Mouse (Mus musculus) 3134 (cell line): ENCODE results near the gene Sfi1.
A peak's percentile ranks its signal among the peaks of the same experiment; 100 is the strongest.
"Not testable (repeated sequence)": the region's sequence is repeated elsewhere in the genome, so short reads cannot be mapped to it uniquely, and the experiment has no call there.

Source experiments
- DNase-seq: peaks from one replicate; pipeline ENCODE4 v3.0.0-alpha.2; 2011; ENCODE audit warnings: low spot score; ENCODE audit not compliant: insufficient read length; ENCODE audit errors: extremely low read depth

The Sfi1 gene

GRCm38 (mm10) chr11:3193363-3193762 is at the start of gene Sfi1:
Gene Sfi1, minus strand, starts transcription at chr11:3193463.
- DNase-seq = no peak

- DNase-seq = no peak
Observed at GRCm38 (mm10) chr11:3242395-3242794, 49.1 kb upstream of the Sfi1 start.

DNA sequence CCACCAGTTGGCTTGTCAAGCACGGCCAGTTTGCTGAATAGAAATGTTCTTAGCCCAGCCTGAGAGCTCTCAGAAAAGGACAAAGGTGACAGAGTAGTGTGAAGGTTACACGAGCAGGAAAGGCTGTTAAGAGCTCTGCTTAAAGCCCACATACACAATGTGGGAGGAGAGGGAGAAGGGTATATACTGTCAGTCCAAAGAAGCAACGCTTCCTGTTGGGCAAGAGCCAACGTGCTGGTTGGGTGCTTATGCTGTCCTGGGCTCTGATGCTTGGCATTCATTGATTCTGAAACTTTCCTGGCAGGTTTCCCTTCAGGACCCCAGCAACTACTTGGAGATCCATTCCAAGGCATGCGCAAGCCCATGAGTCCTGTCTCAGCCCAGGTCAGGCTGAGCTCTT is 42.0 kb upstream of the Sfi1 start:
- DNase-seq = no peak

DNA sequence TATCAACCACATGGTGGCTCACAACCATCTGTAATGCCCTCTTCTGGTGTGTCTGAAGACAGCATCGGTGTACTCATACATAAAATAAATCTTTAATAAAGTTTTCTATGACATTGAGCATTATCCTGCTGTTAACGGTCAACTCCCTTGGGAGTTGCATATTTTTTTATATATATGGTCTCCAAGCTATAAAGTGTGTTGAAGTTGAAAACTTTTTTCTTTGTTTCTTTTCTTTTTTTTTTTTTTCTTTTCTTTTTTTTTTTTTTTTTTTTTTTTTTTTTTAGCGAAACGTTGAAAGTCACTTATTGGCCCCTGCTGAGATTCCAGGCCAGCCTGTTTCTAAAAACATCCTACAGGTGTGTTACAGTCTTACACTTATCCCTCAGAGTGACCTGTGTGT is 40.4 kb upstream of the Sfi1 start:
- DNase-seq = no peak

DNA sequence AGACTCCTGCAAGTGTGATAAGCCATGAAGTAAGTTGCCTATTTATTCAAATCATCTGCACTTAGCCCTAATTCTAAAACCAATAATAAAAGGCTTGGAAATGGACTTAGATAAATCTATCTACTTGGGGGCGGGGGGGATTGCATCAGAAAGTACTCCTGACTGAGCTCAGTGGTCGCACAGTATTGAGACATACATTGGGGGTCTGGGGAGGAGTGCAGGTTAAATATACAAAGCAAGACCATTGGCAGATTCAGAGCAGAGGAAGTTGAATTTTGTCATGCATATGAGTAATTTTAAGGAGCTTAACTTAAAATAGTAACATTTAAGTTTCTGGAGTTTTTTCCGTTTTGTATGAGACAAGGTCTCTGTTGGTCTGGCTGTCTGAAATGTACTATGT is 39.0 kb upstream of the Sfi1 start:
- no peak for DNase-seq

DNA sequence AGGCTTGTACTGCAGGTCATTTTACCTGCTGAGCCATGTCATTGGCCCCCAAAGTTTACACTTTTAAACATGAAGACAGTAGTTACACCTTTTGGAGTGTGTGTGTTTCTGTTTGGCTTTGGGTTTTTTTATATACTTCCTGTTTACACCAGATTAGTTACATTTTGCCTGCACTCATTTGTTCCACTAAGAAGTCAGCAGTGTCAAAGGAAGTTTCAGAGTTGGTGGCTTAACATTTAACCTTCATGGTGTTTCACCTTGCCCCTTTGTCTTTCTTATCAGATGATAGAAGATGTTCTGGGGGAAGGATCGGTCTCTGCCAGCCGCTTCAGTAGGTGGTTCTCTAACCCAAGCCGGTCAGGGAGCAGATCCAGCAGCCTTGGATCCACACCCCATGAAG is 33.9 kb upstream of the Sfi1 start:
- DNase-seq = no peak

- no peak for DNase-seq
Observed at GRCm38 (mm10) chr11:3223105-3223504, 29.8 kb upstream of the Sfi1 start.

DNA sequence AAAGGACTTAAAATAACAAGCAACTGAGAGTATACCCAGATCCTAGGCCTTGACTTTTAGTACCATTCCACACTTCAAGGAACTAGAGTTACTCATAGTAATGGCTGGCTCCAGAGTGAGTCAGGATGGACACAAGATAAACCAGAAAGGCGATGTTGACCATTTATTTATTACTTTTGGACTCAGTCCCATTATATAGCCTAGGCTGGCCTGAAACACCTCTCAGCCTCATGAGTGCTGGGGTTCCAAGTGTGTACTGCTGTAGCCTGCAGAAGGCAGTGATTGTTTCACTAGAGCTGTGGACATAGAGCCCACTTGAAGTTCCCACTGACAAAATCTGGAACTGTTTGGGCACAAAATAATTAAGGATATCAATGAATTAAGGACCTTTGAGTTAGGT is 19.3 kb upstream of the Sfi1 start:
- DNase-seq = no peak

DNA sequence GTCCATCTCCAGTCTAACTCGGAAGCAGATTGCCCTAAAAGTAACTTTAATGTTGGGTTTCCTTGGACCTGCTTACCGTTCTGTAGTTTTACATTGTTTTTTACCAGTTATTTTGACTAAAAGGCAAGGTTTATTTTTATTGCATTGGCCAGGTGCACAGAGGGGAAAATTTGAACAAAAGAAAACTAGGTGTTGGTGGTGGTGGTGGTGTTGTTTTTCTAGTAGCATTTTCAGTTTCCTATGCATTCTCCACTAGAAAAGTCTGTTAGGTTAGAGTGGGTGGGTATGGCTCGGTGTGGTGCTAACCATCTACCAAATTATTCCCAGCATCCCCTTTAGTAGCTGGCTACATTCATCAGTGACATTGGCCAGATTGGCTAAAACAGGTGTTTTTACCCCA is 13.5 kb upstream of the Sfi1 start:
- DNase-seq = no peak

DNA sequence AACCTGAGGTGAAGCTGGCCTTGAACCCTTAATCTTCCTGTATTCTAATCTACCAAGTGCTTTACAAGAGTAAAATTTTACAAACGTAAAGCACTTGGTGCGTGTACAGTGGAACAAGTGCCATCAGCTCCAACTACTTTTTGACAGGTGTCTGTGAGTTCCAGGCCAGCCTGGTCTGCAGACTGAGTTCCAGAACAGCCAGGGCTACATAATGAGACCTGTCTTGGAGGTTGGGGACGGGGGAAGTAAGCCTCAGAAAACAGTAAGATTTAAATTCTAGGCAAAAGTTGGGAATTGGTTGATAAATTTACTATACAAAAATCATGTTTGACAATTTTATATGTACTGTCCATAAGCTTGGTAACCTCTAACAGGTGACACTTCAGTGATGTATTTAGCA is 11.9 kb upstream of the Sfi1 start:
- DNase-seq = no peak

DNA sequence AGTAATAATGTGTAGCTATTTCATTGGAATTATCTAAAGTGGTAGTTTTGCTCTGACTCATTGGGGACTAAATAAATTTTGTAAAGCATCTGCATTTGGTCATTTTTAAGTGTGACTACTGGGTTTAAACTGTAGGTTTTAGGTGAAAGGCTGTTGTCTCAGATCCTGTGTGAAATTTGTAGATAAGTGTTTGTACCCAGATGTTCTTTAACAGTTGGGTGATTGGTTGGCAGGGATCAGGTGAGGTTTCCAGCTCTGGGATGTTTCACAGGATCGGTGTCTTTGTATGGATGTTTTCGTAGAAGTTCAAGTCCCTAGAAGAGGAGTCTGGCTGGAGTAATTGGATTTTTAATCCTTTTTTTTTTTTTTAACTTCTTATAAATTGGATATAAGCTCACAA is 10.5 kb upstream of the Sfi1 start:
- no peak for DNase-seq

DNA sequence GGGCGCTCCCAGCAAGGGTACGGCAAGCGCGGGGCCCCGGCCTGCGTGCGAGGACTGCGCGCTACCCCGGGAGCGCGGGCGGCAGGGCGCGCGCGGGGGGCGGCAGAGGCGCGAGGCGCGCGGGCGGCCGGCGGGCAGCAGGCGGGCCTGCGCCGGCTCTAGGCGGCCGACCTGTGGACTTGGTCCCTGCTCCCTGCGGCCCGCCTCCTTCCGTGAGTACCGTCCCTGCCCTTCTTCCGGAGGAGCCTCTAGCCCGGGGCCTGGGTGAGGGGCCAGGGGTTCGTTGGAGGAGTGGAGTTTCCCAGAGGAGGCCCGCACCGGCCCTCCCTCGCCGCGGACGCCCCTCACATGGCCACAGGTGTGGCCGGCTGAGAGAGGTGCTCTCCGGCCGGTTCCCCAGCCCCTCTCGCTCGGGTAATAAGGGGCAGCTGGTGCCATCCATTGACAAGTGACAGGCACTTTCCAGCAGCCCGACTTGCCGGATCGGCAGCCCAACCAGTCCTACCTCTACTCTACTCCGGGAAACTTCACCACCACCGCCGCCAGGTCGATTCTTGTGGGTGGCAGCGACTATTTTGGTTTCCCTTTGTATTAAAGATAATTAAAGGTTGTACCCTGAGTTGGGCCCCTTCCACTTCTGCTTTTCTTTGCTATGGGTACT is 9.6 kb upstream of the Sfi1 start:
- DNase-seq = peak; percentile 76

DNA sequence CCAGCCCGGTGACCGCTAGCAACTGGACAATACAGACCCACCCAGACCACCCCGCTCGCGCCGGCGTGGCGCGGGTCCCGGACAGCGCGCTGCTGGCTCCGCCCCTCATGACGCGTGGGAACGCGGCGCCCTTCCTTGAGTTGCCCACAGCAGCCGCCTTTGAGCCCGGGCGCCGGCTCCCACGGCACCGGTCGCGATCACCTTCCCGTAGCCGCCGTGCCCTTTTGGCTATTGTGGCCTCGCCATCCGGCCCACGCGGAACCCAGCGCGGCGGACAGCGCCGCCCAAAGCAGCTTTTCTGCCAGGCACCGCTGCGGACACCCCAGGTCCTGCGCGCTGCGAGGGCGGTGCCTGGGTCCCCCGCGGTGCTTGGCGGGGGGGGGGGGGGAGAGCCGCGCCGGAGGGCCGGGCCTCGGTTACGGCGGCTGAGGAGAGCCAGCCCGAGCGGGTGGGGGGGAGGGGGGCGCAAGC is 9.0 kb upstream of the Sfi1 start, which contains the start of gene Eif4enif1:
Gene Eif4enif1 (plus strand): TSS at position 162 of the 471 bp plus-strand sequence.
- DNase-seq = peak; percentile 96

DNA sequence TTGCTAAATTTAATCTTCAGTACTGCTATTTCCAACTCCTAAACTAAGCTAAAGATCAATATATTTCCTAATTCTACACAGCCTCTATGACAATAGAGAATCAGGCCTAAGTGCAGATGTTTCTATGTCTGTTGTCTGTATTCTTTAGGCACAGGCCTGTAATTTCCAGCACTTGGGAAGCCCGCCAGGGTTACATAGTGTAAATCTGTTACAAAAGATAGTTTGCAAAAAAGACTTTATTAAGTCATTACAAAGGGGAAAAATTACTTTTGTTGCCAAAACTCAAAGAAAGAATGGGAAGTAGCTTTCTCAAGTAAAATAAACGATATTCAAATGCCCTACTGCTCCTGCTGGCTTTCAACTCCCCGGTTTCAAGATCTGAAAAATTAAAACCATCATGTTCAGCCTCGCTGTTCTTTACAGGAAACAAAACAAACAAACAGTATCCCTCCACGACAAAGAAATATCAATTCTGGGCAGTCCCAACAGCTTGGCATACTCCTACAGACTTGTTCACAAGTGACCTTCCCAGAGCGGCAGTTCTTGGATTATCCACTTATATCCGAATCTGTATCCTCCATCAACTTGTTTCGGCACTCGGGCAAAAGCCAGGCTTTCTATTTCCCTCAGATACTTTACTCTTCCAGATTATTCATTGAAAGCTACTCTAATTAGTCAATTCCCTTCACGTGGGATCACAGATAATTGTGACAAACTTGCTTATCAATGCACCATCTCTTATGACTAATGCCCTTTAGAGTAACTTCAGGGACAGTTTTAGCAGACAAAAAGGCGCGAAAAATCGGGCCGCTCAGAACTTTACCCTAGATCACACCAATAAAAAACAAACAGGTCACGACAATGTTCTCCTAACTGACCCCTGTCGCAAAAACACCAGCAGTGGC is 8.3 kb upstream of the Sfi1 start:
- no peak for DNase-seq

DNA sequence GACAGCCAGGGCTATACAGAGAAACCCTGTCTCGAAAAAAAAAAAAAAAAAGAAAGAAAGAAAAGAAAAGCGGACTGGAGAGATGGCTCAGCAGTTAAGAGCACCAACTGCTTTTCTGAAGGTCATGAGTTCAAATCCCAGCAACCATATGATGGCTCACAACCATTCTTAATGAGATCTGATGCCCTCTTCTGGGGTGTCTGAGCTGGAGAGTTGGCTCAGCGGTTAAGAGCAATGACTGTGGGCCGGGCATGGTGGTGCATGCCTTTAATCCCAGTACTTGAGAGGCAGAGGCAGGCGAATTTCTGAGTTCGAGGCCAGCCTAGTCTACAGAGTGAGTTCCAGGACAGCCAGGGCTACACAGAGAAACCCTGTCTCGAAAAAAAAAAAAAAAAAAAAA is 7.4 kb upstream of the Sfi1 start:
- not testable (repeated sequence) for DNase-seq

GRCm38 (mm10) chr11:3182707-3183106 is 10.6 kb downstream of the Sfi1 start:
- not testable (repeated sequence) for DNase-seq

DNA sequence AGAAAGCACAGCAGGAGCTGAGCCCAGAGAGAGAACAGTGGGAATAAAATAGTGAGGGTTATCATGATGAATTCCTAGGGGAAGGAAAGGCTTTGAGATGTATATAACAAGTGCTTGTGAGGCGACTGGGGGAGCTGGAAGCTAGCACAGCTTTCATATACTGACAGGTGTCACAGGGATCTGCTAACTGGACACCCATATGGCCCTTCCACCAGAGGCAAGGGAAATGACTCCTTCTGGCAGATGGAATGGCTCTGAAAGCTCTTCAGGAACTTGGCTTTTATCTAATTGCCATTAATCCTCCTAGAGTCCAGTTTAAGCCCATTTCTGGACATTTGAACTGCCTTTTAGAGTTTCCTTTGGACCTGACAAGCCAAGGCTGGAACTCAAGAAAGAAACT is 11.3 kb downstream of the Sfi1 start:
- DNase-seq = not testable (repeated sequence)

- peak; percentile 52 for DNase-seq
Observed at GRCm38 (mm10) chr11:3181250-3181649, 12.0 kb downstream of the Sfi1 start.

GRCm38 (mm10) chr11:3180510-3181160 is 12.6 kb downstream of the Sfi1 start:
- not testable (repeated sequence) for DNase-seq

DNA sequence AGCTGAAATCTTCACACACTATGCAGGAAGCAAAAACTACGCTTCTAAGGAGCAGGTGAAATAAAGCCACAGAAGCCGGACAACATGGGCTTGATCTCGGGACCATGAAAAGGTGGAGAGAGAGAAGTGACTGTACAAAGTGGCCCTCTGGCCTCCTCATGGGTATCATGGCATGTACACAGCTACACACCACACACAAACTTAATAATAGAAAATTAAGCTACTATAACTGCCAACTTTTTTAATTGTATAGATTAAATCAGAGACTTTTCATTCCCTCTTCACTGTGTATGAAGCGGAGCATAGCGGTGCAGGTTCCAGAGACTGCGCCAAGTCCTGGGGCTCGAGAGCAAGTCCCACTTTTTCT is 13.6 kb downstream of the Sfi1 start:
- not testable (repeated sequence) for DNase-seq

- not testable (repeated sequence) for DNase-seq
Observed at GRCm38 (mm10) chr11:3178968-3179725, 14.1 kb downstream of the Sfi1 start.
